ENCODE assay signal across 20 mouse cellular contexts in genomic region chr17:14475277-14475676, GRCm38 (mm10).
A peak's percentile ranks its signal among the peaks of the same experiment; 100 is the strongest.
DNase-seq lines count a peak whose midpoint lies in the region; ATAC-seq lines count a peak whose summit lies in the region.
"Had no signal": no experiment of that assay in that cellular context is flagged by ENCODE, and none has a peak within 500 bp of the region (broad histone marks: within the 10 kb centered on the region; RNA-seq: fewer than 3 reads in every experiment).

No protein-coding gene starts in this region.

- no peak overlapping the region for H3K4me3 ChIP-seq in kidney, embryonic 16.5 days (ENCODE audit: low read length)
- no peak overlapping the region for H3K4me3 ChIP-seq in lung, embryonic 16.5 days (ENCODE audit: low read length)
- no peak overlapping the region for H3K4me3 ChIP-seq in intestine, embryonic 15.5 days (replicated peaks)
- no peak overlapping the region for H3K4me3 ChIP-seq in hindbrain, embryonic 11.5 days (ENCODE audit: low read depth, low read length)
- H3K4me3 ChIP-seq: hindbrain, embryonic 12.5 days; midbrain, embryonic 15.5 days; neural tube, embryonic 12.5 days had no signal

- H3K36me3 ChIP-seq in kidney, embryonic 16.5 days (ENCODE audit: insufficient read depth, low read length), result no peaks in the 10 kb centered on the region
- H3K36me3 ChIP-seq in lung, embryonic 16.5 days (ENCODE audit: control insufficient read depth, insufficient read depth, low read length), result no peaks in the 10 kb centered on the region
- H3K36me3 ChIP-seq in intestine, embryonic 15.5 days, result no peaks in the 10 kb centered on the region
- no peaks in the 10 kb centered on the region for H3K36me3 ChIP-seq in hindbrain, embryonic 11.5 days (ENCODE audit: control insufficient read depth, insufficient read depth, low read length)
- H3K36me3 ChIP-seq: heart, embryonic 12.5 days; hindbrain, embryonic 12.5 days; midbrain, embryonic 15.5 days; neural tube, embryonic 12.5 days had no signal

- no peak overlapping the region for H3K27ac ChIP-seq in kidney, embryonic 16.5 days (ENCODE audit: low read length)
- peak overlapping the region; percentile 13; the same call in 1 of the 2 replicates for H3K27ac ChIP-seq in lung, embryonic 16.5 days (ENCODE audit: low read length)
- no peak overlapping the region for H3K27ac ChIP-seq in intestine, embryonic 15.5 days
- no peak overlapping the region for H3K27ac ChIP-seq in hindbrain, embryonic 11.5 days (ENCODE audit: low read depth, low read length)
- H3K27ac ChIP-seq: hindbrain, embryonic 12.5 days; midbrain, embryonic 15.5 days; neural tube, embryonic 12.5 days had no signal

- whole genome bisulfite sequencing in kidney, embryonic 16.5 days, result 5% methylated on average over 4 of the region's 4 CpGs
- WGBS in lung, embryonic 16.5 days, result 8% methylated on average over 4 of the region's 4 CpGs
- WGBS in intestine, embryonic 15.5 days, result 17% methylated on average over 4 of the region's 4 CpGs
- WGBS in hindbrain, embryonic 11.5 days, result 28% methylated on average over 4 of the region's 4 CpGs

- H3K4me1 ChIP-seq in kidney, embryonic 16.5 days (ENCODE audit: insufficient read depth, low read length), result peaks cover 19% of the 10 kb centered on the region
- H3K4me1 ChIP-seq in lung, embryonic 16.5 days (replicated peaks; ENCODE audit: control insufficient read depth, insufficient read depth, low read length), result peaks cover 16% of the 10 kb centered on the region
- H3K4me1 ChIP-seq in intestine, embryonic 15.5 days (replicated peaks), result peaks cover 17% of the 10 kb centered on the region
- H3K4me1 ChIP-seq in hindbrain, embryonic 11.5 days (replicated peaks; ENCODE audit: control insufficient read depth, insufficient read depth, low read length), result no peaks in the 10 kb centered on the region
- H3K4me1 ChIP-seq: midbrain, embryonic 15.5 days; neural tube, embryonic 12.5 days had no signal

- no peaks in the 10 kb centered on the region for H3K9me3 ChIP-seq in kidney, embryonic 16.5 days (ENCODE audit: low read length)
- H3K9me3 ChIP-seq in lung, embryonic 16.5 days (ENCODE audit: control insufficient read depth, low read length), result no peaks in the 10 kb centered on the region
- no peaks in the 10 kb centered on the region for H3K9me3 ChIP-seq in intestine, embryonic 15.5 days
- no peaks in the 10 kb centered on the region for H3K9me3 ChIP-seq in hindbrain, embryonic 11.5 days (ENCODE audit: control insufficient read depth, low read length)
- H3K9me3 ChIP-seq: heart, embryonic 12.5 days; hindbrain, embryonic 12.5 days; midbrain, embryonic 15.5 days; neural tube, embryonic 12.5 days had no signal

- DNase-seq in kidney, adult 9 months, result no peak
- no peak for DNase-seq in lung, postnatal 4 days
- DNase-seq in hindbrain, embryonic 11.5 days (ENCODE audit: low spot score), result no peak
- no peak for DNase-seq in retina, embryonic 14.5 days (ENCODE audit: low spot score)
- DNase-seq: adrenal gland, adult 2 months; cerebellum, adult 11 months; cerebellum, postnatal 14 days; forebrain, postnatal 0 days; gastrocnemius, postnatal 14 days; heart, postnatal 14 days; liver; lung, postnatal 36 days; retina, postnatal 1 day had no signal

- 0 out of 2 replicates have a peak, but pooled peaks have one; percentile 24 for ATAC-seq in kidney, embryonic 16.5 days (ENCODE audit: low FRiP score, low TSS enrichment)
- peak; percentile 47; the same call in 1 of the 2 replicates for ATAC-seq in lung, embryonic 16.5 days (ENCODE audit: low read depth)
- peak; percentile 37; the same call in 1 of the 2 replicates for ATAC-seq in intestine, embryonic 15.5 days
- ATAC-seq in hindbrain, embryonic 11.5 days (ENCODE audit: low FRiP score), result no peak
- ATAC-seq: forebrain, postnatal 0 days; midbrain, embryonic 15.5 days had no signal

- H3K4me2 ChIP-seq in kidney, embryonic 16.5 days (replicated peaks; ENCODE audit: low read depth, low read length), result no peak overlapping the region; the same call in 1 of the 2 replicates
- H3K4me2 ChIP-seq in lung, embryonic 16.5 days (ENCODE audit: low read depth, low read length), result no peak overlapping the region
- H3K4me2 ChIP-seq in intestine, embryonic 15.5 days (replicated peaks), result no peak overlapping the region
- no peak overlapping the region for H3K4me2 ChIP-seq in hindbrain, embryonic 11.5 days (replicated peaks; ENCODE audit: low read depth, low read length)
- H3K4me2 ChIP-seq: hindbrain, embryonic 12.5 days; midbrain, embryonic 15.5 days; neural tube, embryonic 12.5 days had no signal

- H3K27me3 ChIP-seq in kidney, embryonic 16.5 days (ENCODE audit: insufficient read depth, low read length), result no peaks in the 10 kb centered on the region
- no peaks in the 10 kb centered on the region for H3K27me3 ChIP-seq in lung, embryonic 16.5 days (ENCODE audit: control insufficient read depth, insufficient read depth, low read depth, low read length)
- H3K27me3 ChIP-seq in intestine, embryonic 15.5 days (replicated peaks), result no peaks in the 10 kb centered on the region
- H3K27me3 ChIP-seq in hindbrain, embryonic 11.5 days (ENCODE audit: control insufficient read depth, insufficient read depth, low read length), result no peaks in the 10 kb centered on the region
- H3K27me3 ChIP-seq: hindbrain, embryonic 12.5 days; midbrain, embryonic 15.5 days; neural tube, embryonic 12.5 days had no signal

- no peak overlapping the region for H3K9ac ChIP-seq in kidney, embryonic 16.5 days (replicated peaks; ENCODE audit: low read length)
- 0 out of 2 replicates have a peak overlapping the region, but pooled peaks have one; percentile 9 for H3K9ac ChIP-seq in lung, embryonic 16.5 days (ENCODE audit: low read length)
- no peak overlapping the region for H3K9ac ChIP-seq in intestine, embryonic 15.5 days
- H3K9ac ChIP-seq in hindbrain, embryonic 11.5 days (ENCODE audit: low read depth, low read length), result no peak overlapping the region
- H3K9ac ChIP-seq: forebrain, postnatal 0 days; heart, embryonic 12.5 days; hindbrain, embryonic 12.5 days; midbrain, embryonic 15.5 days; neural tube, embryonic 12.5 days had no signal
